Mouse (Mus musculus): ENCODE data around the gene Fbxl4. TPM values are rescaled to one million over a fixed set of nuclear protein-coding genes. Genes with fewer than 3 reads are reported as not detected.
A peak's percentile ranks its signal among the peaks of the same experiment; 100 is the strongest.
"Not testable (repeated sequence)": the region's sequence is repeated elsewhere in the genome, so short reads cannot be mapped to it uniquely, and the experiment has no call there.

Fbxl4 gene
- 18.2 and 18.7 TPM in 2 replicates for polyA plus RNA-seq (2015; fragmentation: Nextera tagmentation; extraction: Ambion mirVana)

DNA sequence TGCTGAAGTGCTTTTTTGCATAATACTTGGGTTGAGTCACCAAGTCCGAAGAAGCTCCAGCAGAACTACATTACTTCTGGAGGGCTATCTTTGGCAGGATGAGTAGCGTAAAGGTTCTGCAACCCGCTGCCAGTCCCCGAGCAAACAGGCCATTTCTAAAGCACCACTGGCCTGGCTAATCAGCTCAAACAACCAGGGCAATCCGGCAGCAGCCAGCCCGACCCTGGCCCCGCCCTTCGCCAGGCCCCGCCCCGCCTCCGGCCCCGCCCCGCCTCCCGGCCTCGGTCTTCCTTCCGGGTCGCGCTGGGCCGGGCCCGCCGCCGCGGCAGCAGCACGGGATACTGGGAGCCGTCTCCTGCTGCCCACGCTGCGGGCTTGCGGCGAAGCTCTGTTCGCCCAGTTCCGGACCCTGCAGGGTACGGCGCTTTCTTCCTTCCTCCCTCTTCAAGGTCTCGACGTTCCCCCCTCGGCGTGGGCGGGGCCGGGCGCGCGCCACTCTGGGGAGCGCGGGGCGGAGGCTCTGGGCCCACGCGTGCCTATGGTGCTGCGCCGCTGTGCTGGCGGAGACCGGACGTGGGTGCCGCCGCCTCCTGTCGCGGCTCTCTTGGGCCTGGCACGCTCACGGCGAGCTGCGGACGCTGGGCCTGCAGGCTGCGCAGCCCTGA lies at the start of gene Fbxl4:
Gene Fbxl4, plus strand, starts transcription at position 278 of the 665 bp plus-strand sequence.
- no peak for TF ChIP-seq CTCF (IDR thresholded peaks at IDR 0.05; ENCODE audit: low read depth)
- Histone ChIP-seq H3K36me3 (ENCODE audit: insufficient read depth, low read length) (no peaks in the 10 kb centered on the region), H3K4me3 (replicated peaks; ENCODE audit: low read depth, low read length) (peak within 1 kb of the TSS; percentile 60), H3K9ac (ENCODE audit: low read depth, low read length) (peak within 1 kb of the TSS; percentile 79), H3K9me3 (replicated peaks; ENCODE audit: low read length) (no peaks in the 10 kb centered on the region), H3K27me3 (ENCODE audit: insufficient read depth, low read length) (no peaks in the 10 kb centered on the region), H3K4me2 (ENCODE audit: low read length) (peak within 1 kb of the TSS; percentile 83), H3K27ac (peak within 1 kb of the TSS; percentile 95), H3K4me1 (replicated peaks; ENCODE audit: insufficient read depth, low read length) (peaks cover 4% of the 10 kb centered on the region; the same call in 1 of the 2 replicates)
- ATAC-seq (replicated peaks; ENCODE audit: low FRiP score, low read depth) (peak; percentile 98), DNase-seq (ENCODE audit: low spot score) (peak; percentile 89)
- under 1% methylated on average over 36 of the region's 62 CpGs for WGBS

DNA sequence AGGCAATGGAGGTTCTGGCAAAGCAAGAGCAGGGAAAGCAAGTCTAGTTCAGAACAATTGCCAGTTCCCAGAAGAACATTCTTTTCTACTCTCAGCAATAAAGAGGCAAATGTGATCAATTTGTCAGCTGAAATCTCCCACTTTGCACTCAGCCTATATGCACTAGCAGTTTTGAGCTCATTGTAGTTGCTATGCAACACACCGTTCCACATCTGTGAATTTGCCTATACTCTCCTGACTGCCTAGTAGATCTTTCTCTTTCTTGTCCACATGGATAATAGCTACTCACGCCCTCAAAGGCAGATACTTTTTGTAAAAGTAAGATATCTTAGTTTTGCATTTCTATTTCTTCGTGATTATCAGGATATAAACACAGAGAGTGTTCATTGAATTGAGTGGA lies 42.8 kb upstream of the Fbxl4 start:
- WGBS: 85% methylated on average over 3 of the region's 3 CpGs
- H3K9me3 ChIP-seq (replicated peaks; ENCODE audit: low read length): no peaks in the 10 kb centered on the region
- ATAC-seq (replicated peaks; ENCODE audit: low FRiP score, low read depth) (no peak), DNase-seq (ENCODE audit: low spot score) (no peak)
- no peaks in the 10 kb centered on the region for H3K4me1 ChIP-seq (replicated peaks; ENCODE audit: insufficient read depth, low read length)
- H3K4me2 ChIP-seq (ENCODE audit: low read length): no peak overlapping the region
- H3K9ac ChIP-seq (ENCODE audit: low read depth, low read length): no peak overlapping the region
- no peak overlapping the region for H3K27ac ChIP-seq
- no peak for TF ChIP-seq CTCF (IDR thresholded peaks at IDR 0.05; ENCODE audit: low read depth)
- H3K4me3 ChIP-seq (replicated peaks; ENCODE audit: low read depth, low read length): no peak overlapping the region
- no peaks in the 10 kb centered on the region for H3K27me3 ChIP-seq (ENCODE audit: insufficient read depth, low read length)
- no peaks in the 10 kb centered on the region for H3K36me3 ChIP-seq (ENCODE audit: insufficient read depth, low read length)

DNA sequence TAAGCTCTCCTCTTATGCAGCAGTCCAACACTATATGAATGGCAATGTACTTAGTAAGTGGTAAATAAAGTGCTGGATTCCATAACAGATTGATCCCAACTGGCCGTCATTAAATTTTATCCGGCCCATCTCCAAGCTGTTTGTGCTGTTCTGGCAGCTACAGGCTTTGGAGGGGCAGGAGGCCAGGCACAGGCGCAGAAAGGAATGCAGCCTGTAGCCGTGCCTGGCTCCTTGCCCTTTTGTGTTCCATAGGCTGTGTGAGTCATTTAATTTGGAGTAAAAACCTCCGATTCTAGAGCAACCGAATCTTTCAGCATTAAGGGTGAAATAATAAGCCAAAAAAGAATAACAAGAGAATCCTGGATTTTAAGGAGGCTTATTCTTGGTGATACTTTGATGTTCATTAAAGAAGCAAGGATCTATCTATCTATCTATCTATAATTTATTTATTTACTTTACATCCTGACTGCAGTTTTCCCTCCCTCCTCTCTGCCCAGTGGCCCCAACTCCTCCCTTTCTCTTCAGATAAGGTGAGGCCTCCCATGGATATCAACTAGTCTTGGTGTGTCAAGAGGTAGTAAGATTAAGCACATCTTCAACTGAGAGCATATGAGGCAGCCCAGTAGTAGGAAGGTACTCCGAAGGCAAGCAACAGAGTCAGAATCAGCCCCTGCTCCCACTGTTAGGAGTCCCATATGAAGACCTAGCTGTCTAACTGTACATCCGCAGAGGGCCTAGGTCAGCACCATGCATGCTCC lies 14.3 kb upstream of the Fbxl4 start:
- no peak overlapping the region for H3K4me2 ChIP-seq (ENCODE audit: low read length)
- no peak overlapping the region for H3K27ac ChIP-seq
- 70% methylated on average over 8 of the region's 8 CpGs for WGBS
- no peaks in the 10 kb centered on the region for H3K9me3 ChIP-seq (replicated peaks; ENCODE audit: low read length)
- no peak for TF ChIP-seq CTCF (IDR thresholded peaks at IDR 0.05; ENCODE audit: low read depth)
- no peak overlapping the region for H3K4me3 ChIP-seq (replicated peaks; ENCODE audit: low read depth, low read length)
- DNase-seq (ENCODE audit: low spot score) (peak; percentile 58), ATAC-seq (replicated peaks; ENCODE audit: low FRiP score, low read depth) (no peak)
- H3K4me1 ChIP-seq (replicated peaks; ENCODE audit: insufficient read depth, low read length): no peaks in the 10 kb centered on the region
- no peaks in the 10 kb centered on the region for H3K36me3 ChIP-seq (ENCODE audit: insufficient read depth, low read length)
- H3K27me3 ChIP-seq (ENCODE audit: insufficient read depth, low read length): no peaks in the 10 kb centered on the region
- no peak overlapping the region for H3K9ac ChIP-seq (ENCODE audit: low read depth, low read length)

DNA sequence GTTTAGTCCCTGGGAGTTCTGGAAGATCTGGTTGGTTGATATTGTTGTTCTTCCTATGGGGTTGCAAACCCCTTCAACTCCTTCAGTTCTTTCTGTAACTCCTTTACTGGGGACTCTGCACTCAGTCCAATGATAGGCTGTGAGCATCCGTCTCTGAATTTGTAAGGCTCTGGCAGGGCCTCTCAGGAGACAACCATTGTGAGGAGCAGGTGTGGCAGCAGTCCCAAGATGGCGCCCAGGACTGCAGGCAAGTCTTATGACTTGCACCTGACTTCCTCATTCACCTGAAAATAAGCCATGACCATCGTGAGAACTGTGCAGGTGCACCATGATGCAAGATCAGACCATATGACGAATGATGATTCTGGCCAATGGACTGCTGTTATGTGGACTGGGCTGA lies 8.3 kb upstream of the Fbxl4 start:
- H3K36me3 ChIP-seq (ENCODE audit: insufficient read depth, low read length); H3K4me2 ChIP-seq (ENCODE audit: low read length); H3K9me3 ChIP-seq (replicated peaks; ENCODE audit: low read length); H3K4me3 ChIP-seq (replicated peaks; ENCODE audit: low read depth, low read length); ATAC-seq (replicated peaks; ENCODE audit: low FRiP score, low read depth); H3K9ac ChIP-seq (ENCODE audit: low read depth, low read length); DNase-seq (ENCODE audit: low spot score); H3K27me3 ChIP-seq (ENCODE audit: insufficient read depth, low read length); H3K4me1 ChIP-seq (replicated peaks; ENCODE audit: insufficient read depth, low read length); H3K27ac ChIP-seq: not testable (repeated sequence)
- 88% methylated on average over 4 of the region's 4 CpGs for WGBS

- Histone ChIP-seq H3K4me2 (ENCODE audit: low read length) (peak overlapping the region; percentile 83), H3K27ac (peak overlapping the region; percentile 95), H3K36me3 (ENCODE audit: insufficient read depth, low read length) (no peaks in the 10 kb centered on the region), H3K9me3 (replicated peaks; ENCODE audit: low read length) (no peaks in the 10 kb centered on the region), H3K4me3 (replicated peaks; ENCODE audit: low read depth, low read length) (peak overlapping the region; percentile 60), H3K9ac (ENCODE audit: low read depth, low read length) (peak overlapping the region; percentile 79), H3K27me3 (ENCODE audit: insufficient read depth, low read length) (no peaks in the 10 kb centered on the region), H3K4me1 (replicated peaks; ENCODE audit: insufficient read depth, low read length) (peaks cover 4% of the 10 kb centered on the region; the same call in 1 of the 2 replicates)
- TF ChIP-seq CTCF (IDR thresholded peaks at IDR 0.05; ENCODE audit: low read depth): no peak
- ATAC-seq (replicated peaks; ENCODE audit: low FRiP score, low read depth): peak; percentile 50; the same call in 1 of the 2 replicates
- 6% methylated on average over 10 of the region's 10 CpGs for WGBS
- DNase-seq (ENCODE audit: low spot score): peak; percentile 54
Observed at GRCm38 (mm10) chr4:22357931-22358300, 573 bp downstream of the Fbxl4 start.

GRCm38 (mm10) chr4:22358487-22358886 lies 1.1 kb downstream of the Fbxl4 start:
- DNase-seq (ENCODE audit: low spot score) (no peak), ATAC-seq (replicated peaks; ENCODE audit: low FRiP score, low read depth) (no peak)
- Histone ChIP-seq H3K9me3 (replicated peaks; ENCODE audit: low read length) (no peaks in the 10 kb centered on the region), H3K36me3 (ENCODE audit: insufficient read depth, low read length) (no peaks in the 10 kb centered on the region), H3K9ac (ENCODE audit: low read depth, low read length) (no peak overlapping the region), H3K4me3 (replicated peaks; ENCODE audit: low read depth, low read length) (peak overlapping the region; percentile 60), H3K27me3 (ENCODE audit: insufficient read depth, low read length) (no peaks in the 10 kb centered on the region), H3K4me1 (replicated peaks; ENCODE audit: insufficient read depth, low read length) (peaks cover 4% of the 10 kb centered on the region; the same call in 1 of the 2 replicates), H3K27ac (no peak overlapping the region), H3K4me2 (ENCODE audit: low read length) (peak overlapping the region; percentile 83; the same call in 1 of the 2 replicates)
- 81% methylated on average over 10 of the region's 10 CpGs for WGBS
- TF ChIP-seq CTCF (IDR thresholded peaks at IDR 0.05; ENCODE audit: low read depth): no peak

All from kidney, postnatal 0 days (tissue).